Mouse (Mus musculus) forebrain, embryonic 12.5 days (tissue): ENCODE measurements around the gene Nr2e1. TPM values are rescaled to one million over a fixed set of nuclear protein-coding genes. Genes with fewer than 3 reads are reported as not detected.
A peak's percentile ranks its signal among the peaks of the same experiment; 100 is the strongest.

Experiments used
- ATAC-seq: fragments of 200-750 bp; cut with Nextera tagmentation; 2 replicates; pipeline ENCODE4 v1.8.0; 2017; ENCODE audit warnings: moderate TSS enrichment; ENCODE audit not compliant: low FRiP score
- H3K27ac ChIP-seq: fragments of 300-500 bp; sonication (generic); 2 replicates; pipeline ENCODE4 v1.5.1; 2016; ENCODE audit warnings: mild to moderate bottlenecking
- H3K27me3 ChIP-seq: fragments of 300-500 bp; sonication (generic); 2 replicates; pipeline ENCODE4 v1.6.1; 2016; ENCODE audit warnings: mild to moderate bottlenecking
- H3K36me3 ChIP-seq: fragments of 300-500 bp; sonication (generic); replicated peaks from 2 replicates; pipeline ENCODE4 v1.6.1; 2016; ENCODE audit warnings: mild to moderate bottlenecking
- H3K4me1 ChIP-seq: fragments of 300-500 bp; sonication (generic); 2 replicates; pipeline ENCODE4 v1.6.1; 2016
- H3K4me2 ChIP-seq: fragments of 300-500 bp; sonication (generic); 2 replicates; pipeline ENCODE4 v1.6.1; 2016; ENCODE audit warnings: mild to moderate bottlenecking, moderate library complexity
- H3K4me3 ChIP-seq: fragments of 300-500 bp; sonication (generic); replicated peaks from 2 replicates; pipeline ENCODE4 v1.5.1; 2016; ENCODE audit warnings: mild to moderate bottlenecking
- H3K9ac ChIP-seq: fragments of 300-500 bp; sonication (generic); 2 replicates; pipeline ENCODE4 v1.6.1; 2016; ENCODE audit warnings: mild to moderate bottlenecking
- H3K9me3 ChIP-seq: fragments of 300-500 bp; sonication (generic); 2 replicates; pipeline ENCODE4 v1.6.1; 2016
- WGBS: fragments of 180-500 bp; shearing (Covaris S2); methylation state at CpG from one replicate; pipeline ENCODE4 v1.1.7; 2016; 5-methylcytosine and 5-hydroxymethylcytosine counted together
- polyA plus RNA-seq: library from polyadenylated mRNA; unstranded; fragments of >200 nt; fragmentation: Nextera tagmentation; extraction: Ambion mirVana; gene quantifications from 2 replicates; pipeline ENCODE4 v1.2.1, GENCODE M21; 2016

Gene Nr2e1
- polyA plus RNA-seq, 1 experiment from 2014 or later: 104 TPM

- 2% methylated on average over 15 of the region's 15 CpGs for WGBS
- Histone ChIP-seq H3K27me3 (peaks cover 40% of the 10 kb centered on the region), H3K4me2 (peak overlapping the region; percentile 73), H3K4me1 (peaks cover 70% of the 10 kb centered on the region), H3K9me3 (no peaks in the 10 kb centered on the region), H3K4me3 (peak overlapping the region; percentile 72), H3K36me3 (peaks cover 37% of the 10 kb centered on the region), H3K27ac (peak overlapping the region; percentile 90), H3K9ac (peak overlapping the region; percentile 40)
- ATAC-seq: no peak
Measured at GRCm38 (mm10) chr10:42577525-42578280, 5.7 kb downstream of the Nr2e1 start.

GRCm38 (mm10) chr10:42574639-42575038 lies 8.8 kb downstream of the Nr2e1 start:
- peaks cover 63% of the 10 kb centered on the region for H3K36me3 ChIP-seq
- 23% methylated on average over 10 of the region's 10 CpGs for WGBS
- H3K4me1 ChIP-seq: peaks cover 56% of the 10 kb centered on the region
- H3K9ac ChIP-seq: no peak overlapping the region
- ATAC-seq: no peak
- peak overlapping the region; percentile 47 for H3K4me2 ChIP-seq
- peaks cover 50% of the 10 kb centered on the region for H3K27me3 ChIP-seq
- peak overlapping the region; percentile 23; the same call in 1 of the 2 replicates for H3K4me3 ChIP-seq
- no peak overlapping the region for H3K27ac ChIP-seq
- no peaks in the 10 kb centered on the region for H3K9me3 ChIP-seq

DNA sequence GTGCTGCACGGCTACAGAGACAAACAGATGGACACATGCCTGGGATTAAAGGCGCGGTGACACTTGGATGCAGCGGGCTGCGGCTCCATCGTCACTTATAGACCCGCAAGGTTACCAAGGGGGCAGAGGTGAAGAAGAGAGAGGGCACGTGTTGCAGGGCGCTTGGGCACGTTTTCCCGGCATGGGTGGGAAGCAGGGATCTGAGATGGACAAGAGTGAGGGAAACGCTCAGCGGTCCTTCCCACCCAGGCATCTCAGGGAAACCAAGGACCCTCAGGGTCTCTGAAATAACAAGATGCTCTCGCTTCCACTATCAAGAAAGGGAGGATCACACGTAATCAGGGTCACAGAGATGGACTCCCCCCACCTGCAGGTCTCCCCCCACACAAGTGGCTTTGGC lies 10.5 kb downstream of the Nr2e1 start:
- Histone ChIP-seq H3K36me3 (peaks cover 68% of the 10 kb centered on the region), H3K4me2 (peak overlapping the region; percentile 47), H3K27ac (no peak overlapping the region), H3K4me1 (peaks cover 47% of the 10 kb centered on the region), H3K9me3 (no peaks in the 10 kb centered on the region), H3K4me3 (peak overlapping the region; percentile 17), H3K27me3 (peaks cover 50% of the 10 kb centered on the region), H3K9ac (peak overlapping the region; percentile 30; the same call in 1 of the 2 replicates)
- WGBS: 21% methylated on average over 15 of the region's 15 CpGs
- ATAC-seq: no peak

DNA sequence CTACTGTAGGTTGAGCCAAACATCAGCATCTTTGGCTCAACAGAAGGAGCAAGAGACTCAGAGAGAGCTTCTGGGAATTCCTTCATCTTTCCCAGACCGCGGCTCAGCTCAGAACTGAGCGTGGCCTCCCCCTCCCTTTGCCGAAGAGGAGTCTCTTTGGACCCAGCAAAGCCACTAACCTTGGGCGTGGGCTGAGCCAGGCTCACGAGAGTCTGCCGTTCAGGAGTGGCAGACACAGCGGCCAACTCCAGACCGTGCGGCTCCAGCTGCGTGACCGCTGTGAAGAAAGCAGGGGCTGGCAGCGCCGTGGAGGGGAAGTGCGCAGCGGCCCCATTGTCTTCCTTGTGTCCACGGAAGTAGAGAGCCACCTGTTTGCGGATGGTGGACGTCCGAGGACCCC lies 10.9 kb downstream of the Nr2e1 start:
- Histone ChIP-seq H3K36me3 (peaks cover 65% of the 10 kb centered on the region), H3K4me3 (peak overlapping the region; percentile 17), H3K27me3 (peaks cover 48% of the 10 kb centered on the region), H3K27ac (no peak overlapping the region), H3K4me2 (peak overlapping the region; percentile 47), H3K4me1 (peaks cover 45% of the 10 kb centered on the region), H3K9me3 (no peaks in the 10 kb centered on the region), H3K9ac (peak overlapping the region; percentile 30; the same call in 1 of the 2 replicates)
- WGBS: 10% methylated on average over 20 of the region's 20 CpGs
- peak; percentile 10; the same call in 1 of the 2 replicates for ATAC-seq

GRCm38 (mm10) chr10:42562272-42562671 lies 21.2 kb downstream of the Nr2e1 start:
- peaks cover 65% of the 10 kb centered on the region for H3K36me3 ChIP-seq
- WGBS: 17% methylated on average over 12 of the region's 12 CpGs

DNA sequence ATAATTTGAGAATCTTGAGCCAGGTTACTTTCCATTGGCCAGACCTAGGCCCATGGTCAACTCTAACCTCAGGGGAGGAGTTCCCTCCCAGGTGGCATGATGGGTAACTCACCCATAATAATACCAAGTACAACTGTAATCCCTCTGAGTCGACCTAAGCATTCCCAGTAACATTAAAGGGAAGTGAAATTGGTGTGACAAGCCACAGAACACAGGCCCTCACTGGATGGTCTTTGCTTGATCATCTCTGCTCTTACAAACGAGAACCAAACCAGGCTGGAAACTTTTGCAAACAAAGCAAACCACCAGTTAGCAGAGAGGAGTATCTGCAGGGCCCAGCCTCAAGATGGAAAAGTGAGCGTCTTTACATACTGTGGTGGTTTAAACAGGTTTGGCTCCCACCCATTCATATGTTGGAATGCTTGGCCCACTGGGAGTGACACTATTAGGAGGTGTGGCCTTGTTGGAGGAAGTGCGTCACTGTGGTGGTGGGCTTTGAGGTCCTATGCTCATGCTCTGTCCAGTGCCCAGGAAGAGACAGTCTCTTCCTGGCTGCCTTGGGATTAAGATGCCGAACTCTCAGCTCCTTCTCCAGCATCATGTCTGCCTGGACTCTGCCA lies 23.7 kb downstream of the Nr2e1 start:
- Histone ChIP-seq H3K4me2 (no peak overlapping the region), H3K4me1 (peaks cover 8% of the 10 kb centered on the region; the same call in 1 of the 2 replicates), H3K36me3 (peaks cover 39% of the 10 kb centered on the region), H3K4me3 (no peak overlapping the region), H3K27me3 (no peaks in the 10 kb centered on the region), H3K27ac (no peak overlapping the region), H3K9me3 (no peaks in the 10 kb centered on the region), H3K9ac (no peak overlapping the region)
- 84% methylated on average over 5 of the region's 5 CpGs for WGBS
- ATAC-seq: no peak

More at GRCm38 (mm10) chr10:42562272-42562671, 21.2 kb downstream of the Nr2e1 start:
- H3K9me3 ChIP-seq: no peaks in the 10 kb centered on the region
- H3K27me3 ChIP-seq: no peaks in the 10 kb centered on the region; the same call in 1 of the 2 replicates
- H3K4me3 ChIP-seq: no peak overlapping the region
- no peaks in the 10 kb centered on the region for H3K4me1 ChIP-seq
- H3K27ac ChIP-seq: no peak overlapping the region
- H3K4me2 ChIP-seq: no peak overlapping the region
- no peak overlapping the region for H3K9ac ChIP-seq
- ATAC-seq: no peak

DNA sequence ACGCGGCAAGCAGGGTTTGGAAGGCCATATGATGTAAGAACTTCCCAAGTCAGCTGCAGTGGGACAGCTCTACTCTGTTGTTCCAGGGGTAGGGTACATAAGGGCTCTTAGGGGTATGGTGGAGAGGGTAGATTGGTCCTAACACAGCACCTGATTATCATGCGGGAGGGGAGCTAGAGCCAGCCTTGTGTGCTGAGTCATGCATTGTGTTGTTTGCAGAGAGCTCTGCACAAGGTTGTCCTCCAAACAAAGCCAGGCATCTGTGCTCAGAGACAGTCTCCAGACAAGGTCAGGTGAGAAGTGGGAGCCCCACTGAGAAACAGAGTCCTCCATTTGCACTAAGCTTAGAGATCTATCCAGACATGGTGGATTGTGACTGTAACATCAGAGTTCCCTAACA lies 36.9 kb downstream of the Nr2e1 start:
- no peak overlapping the region for H3K4me2 ChIP-seq
- H3K4me1 ChIP-seq: no peaks in the 10 kb centered on the region
- no peaks in the 10 kb centered on the region for H3K36me3 ChIP-seq
- H3K4me3 ChIP-seq: no peak overlapping the region
- no peak for ATAC-seq
- H3K27me3 ChIP-seq: peaks cover 4% of the 10 kb centered on the region
- H3K9me3 ChIP-seq: no peaks in the 10 kb centered on the region
- H3K9ac ChIP-seq: no peak overlapping the region
- no peak overlapping the region for H3K27ac ChIP-seq
- 91% methylated on average over 3 of the region's 3 CpGs for WGBS

GRCm38 (mm10) chr10:42545707-42546503 lies 37.5 kb downstream of the Nr2e1 start:
- Histone ChIP-seq H3K36me3 (no peaks in the 10 kb centered on the region), H3K4me2 (no peak overlapping the region), H3K27ac (no peak overlapping the region), H3K9me3 (no peaks in the 10 kb centered on the region), H3K4me3 (no peak overlapping the region), H3K4me1 (no peaks in the 10 kb centered on the region), H3K27me3 (peaks cover 4% of the 10 kb centered on the region; the same call in 1 of the 2 replicates), H3K9ac (no peak overlapping the region)
- no peak for ATAC-seq
- 84% methylated on average over 6 of the region's 6 CpGs for WGBS

DNA sequence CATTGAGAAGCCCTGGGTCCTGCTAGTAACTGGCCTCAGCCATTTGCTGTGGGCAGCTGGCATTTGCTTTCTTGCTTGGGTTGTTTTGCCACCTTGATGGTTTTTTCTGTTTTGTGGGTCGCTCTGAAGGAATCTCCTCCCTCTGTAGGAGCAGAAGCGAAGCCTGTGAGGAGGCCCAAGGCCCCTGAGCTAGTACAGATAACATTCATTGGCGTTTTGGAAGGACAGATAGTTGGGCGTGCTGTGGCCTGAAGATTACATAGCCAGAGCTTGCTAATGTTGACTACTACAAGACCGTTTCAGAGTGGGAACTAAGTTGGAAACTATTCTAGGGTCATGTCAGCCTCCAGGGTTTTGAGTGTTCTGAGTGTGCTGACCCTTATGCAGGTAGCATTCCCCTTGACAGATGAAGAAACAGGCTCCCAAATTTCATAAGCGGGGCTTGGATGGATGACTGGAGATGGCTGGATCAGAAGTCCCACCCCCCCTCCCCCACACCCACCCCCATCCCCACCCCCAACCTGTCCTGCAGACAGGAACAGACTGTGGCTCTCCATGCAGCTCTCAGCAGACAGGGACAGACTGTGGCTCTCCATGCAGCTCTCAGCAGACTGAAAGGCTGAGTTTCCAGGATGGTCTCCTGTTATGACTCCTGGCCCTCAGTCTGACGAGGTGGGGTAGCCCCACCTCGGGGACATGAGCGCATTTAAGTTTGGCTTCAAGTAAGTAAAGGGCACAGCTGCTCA lies 45.7 kb downstream of the Nr2e1 start:
- no peaks in the 10 kb centered on the region for H3K27me3 ChIP-seq
- no peaks in the 10 kb centered on the region for H3K9me3 ChIP-seq
- no peak overlapping the region for H3K9ac ChIP-seq
- H3K4me2 ChIP-seq: no peak overlapping the region
- peaks cover 20% of the 10 kb centered on the region for H3K36me3 ChIP-seq
- peaks cover 9% of the 10 kb centered on the region for H3K4me1 ChIP-seq
- no peak for ATAC-seq
- no peak overlapping the region for H3K4me3 ChIP-seq
- H3K27ac ChIP-seq: no peak overlapping the region
- WGBS: 86% methylated on average over 9 of the region's 9 CpGs

GRCm38 (mm10) chr10:42533836-42534453 lies 49.5 kb downstream of the Nr2e1 start:
- H3K4me3 ChIP-seq: no peak overlapping the region
- ATAC-seq: no peak
- peaks cover 36% of the 10 kb centered on the region for H3K36me3 ChIP-seq
- H3K9ac ChIP-seq: no peak overlapping the region
- H3K27me3 ChIP-seq: no peaks in the 10 kb centered on the region
- H3K9me3 ChIP-seq: no peaks in the 10 kb centered on the region
- no peak overlapping the region for H3K4me2 ChIP-seq
- H3K27ac ChIP-seq: no peak overlapping the region
- WGBS: 92% methylated on average over 11 of the region's 11 CpGs
- H3K4me1 ChIP-seq: no peaks in the 10 kb centered on the region

GRCm38 (mm10) chr10:42525682-42526081 lies 57.8 kb downstream of the Nr2e1 start:
- H3K36me3 ChIP-seq: peaks cover 40% of the 10 kb centered on the region
- no peak overlapping the region for H3K4me2 ChIP-seq
- H3K4me1 ChIP-seq: peaks cover 23% of the 10 kb centered on the region
- H3K9me3 ChIP-seq: no peaks in the 10 kb centered on the region
- no peak overlapping the region for H3K9ac ChIP-seq
- WGBS: over 99% methylated on average over 3 of the region's 3 CpGs
- no peak overlapping the region for H3K27ac ChIP-seq
- no peak overlapping the region for H3K4me3 ChIP-seq
- no peaks in the 10 kb centered on the region for H3K27me3 ChIP-seq
- ATAC-seq: no peak
